Mouse (Mus musculus): Measurements from ENCODE around the gene Ciz1. TPM values are rescaled to one million over a fixed set of nuclear protein-coding genes. Genes with fewer than 3 reads are reported as not detected.
A peak's percentile ranks its signal among the peaks of the same experiment; 100 is the strongest.

The Ciz1 gene
- total RNA-seq, 2 experiments from 2014 or later: 29.3 to 30.0 TPM

- peak; percentile 92 for DNase-seq
- intact Hi-C loops (cut with DNase I; ENCODE audit: low total_unique reads): no loop called here
Observed at GRCm38 (mm10) chr2:32404663-32405062, 52.5 kb downstream of the Ciz1 start.

GRCm38 (mm10) chr2:32407144-32407824 lies 55.2 kb downstream of the Ciz1 start:
- no peak for DNase-seq
- intact Hi-C loops (cut with DNase I; ENCODE audit: low total_unique reads): loop anchor here (2.0 kb wide), 1 partner anchor 78 kb away; no protein-coding TSS in a partner anchor

- DNase-seq: no peak
- intact Hi-C loops (cut with DNase I; ENCODE audit: low total_unique reads): no loop called here
Observed at GRCm38 (mm10) chr2:32408429-32409424, 56.6 kb downstream of the Ciz1 start.

- intact Hi-C loops (cut with DNase I; ENCODE audit: low total_unique reads): no loop called here
- no peak for DNase-seq
Observed at GRCm38 (mm10) chr2:32411407-32411806, 59.3 kb downstream of the Ciz1 start.

GRCm38 (mm10) chr2:32412742-32413531 lies 60.8 kb downstream of the Ciz1 start:
- intact Hi-C loops (cut with DNase I; ENCODE audit: low total_unique reads): no loop called here
- DNase-seq: no peak

- intact Hi-C loops (cut with DNase I; ENCODE audit: low total_unique reads): no loop called here
- peak; percentile 64 for DNase-seq
Observed at GRCm38 (mm10) chr2:32413936-32414335, 61.8 kb downstream of the Ciz1 start.

- DNase-seq: no peak
- intact Hi-C loops (cut with DNase I; ENCODE audit: low total_unique reads): no loop called here
Observed at GRCm38 (mm10) chr2:32415801-32416200, 63.7 kb downstream of the Ciz1 start.

GRCm38 (mm10) chr2:32416556-32416955 lies 64.4 kb downstream of the Ciz1 start:
- no peak for DNase-seq
- intact Hi-C loops (cut with DNase I; ENCODE audit: low total_unique reads): no loop called here

- intact Hi-C loops (cut with DNase I; ENCODE audit: low total_unique reads): no loop called here
- no peak for DNase-seq
Observed at GRCm38 (mm10) chr2:32417486-32417885, 65.4 kb downstream of the Ciz1 start.

GRCm38 (mm10) chr2:32418430-32419151 lies 66.5 kb downstream of the Ciz1 start:
- intact Hi-C loops (cut with DNase I; ENCODE audit: low total_unique reads): no loop called here
- no peak for DNase-seq

GRCm38 (mm10) chr2:32419359-32419758 lies 67.2 kb downstream of the Ciz1 start:
- peak; percentile 76 for DNase-seq
- intact Hi-C loops (cut with DNase I; ENCODE audit: low total_unique reads): no loop called here

- DNase-seq: no peak
- intact Hi-C loops (cut with DNase I; ENCODE audit: low total_unique reads): no loop called here
Observed at GRCm38 (mm10) chr2:32420066-32420608, 68.0 kb downstream of the Ciz1 start.

GRCm38 (mm10) chr2:32420647-32421046 lies 68.5 kb downstream of the Ciz1 start:
- DNase-seq: no peak
- intact Hi-C loops (cut with DNase I; ENCODE audit: low total_unique reads): no loop called here

GRCm38 (mm10) chr2:32421851-32422251 lies 69.7 kb downstream of the Ciz1 start:
- no peak for DNase-seq
- intact Hi-C loops (cut with DNase I; ENCODE audit: low total_unique reads): no loop called here

- peak; percentile 60 for DNase-seq
- intact Hi-C loops (cut with DNase I; ENCODE audit: low total_unique reads): no loop called here
Observed at GRCm38 (mm10) chr2:32423481-32424331, 71.6 kb downstream of the Ciz1 start.

- intact Hi-C loops (cut with DNase I; ENCODE audit: low total_unique reads): no loop called here
- DNase-seq: no peak
Observed at GRCm38 (mm10) chr2:32424796-32425195, 72.7 kb downstream of the Ciz1 start.

GRCm38 (mm10) chr2:32425568-32425967 lies 73.4 kb downstream of the Ciz1 start:
- intact Hi-C loops (cut with DNase I; ENCODE audit: low total_unique reads): no loop called here
- no peak for DNase-seq

- intact Hi-C loops (cut with DNase I; ENCODE audit: low total_unique reads): no loop called here
Observed at GRCm38 (mm10) chr2:32426141-32426540, 74.0 kb downstream of the Ciz1 start.

More at GRCm38 (mm10) chr2:32426141-32426540, 74.0 kb downstream of the Ciz1 start:
- no peak for DNase-seq
